Mouse (Mus musculus): ENCODE results near the gene Ankrd55. TPM values are rescaled to one million over a fixed set of nuclear protein-coding genes. Genes with fewer than 3 reads are reported as not detected.
A peak's percentile ranks its signal among the peaks of the same experiment; 100 is the strongest.
"Not testable (repeated sequence)": the region's sequence is repeated elsewhere in the genome, so short reads cannot be mapped to it uniquely, and the experiment has no call there.

The Ankrd55 gene
- total and polyA plus RNA-seq, 2 experiments from 2014 or later: 5.7 to 15.6 TPM

DNA sequence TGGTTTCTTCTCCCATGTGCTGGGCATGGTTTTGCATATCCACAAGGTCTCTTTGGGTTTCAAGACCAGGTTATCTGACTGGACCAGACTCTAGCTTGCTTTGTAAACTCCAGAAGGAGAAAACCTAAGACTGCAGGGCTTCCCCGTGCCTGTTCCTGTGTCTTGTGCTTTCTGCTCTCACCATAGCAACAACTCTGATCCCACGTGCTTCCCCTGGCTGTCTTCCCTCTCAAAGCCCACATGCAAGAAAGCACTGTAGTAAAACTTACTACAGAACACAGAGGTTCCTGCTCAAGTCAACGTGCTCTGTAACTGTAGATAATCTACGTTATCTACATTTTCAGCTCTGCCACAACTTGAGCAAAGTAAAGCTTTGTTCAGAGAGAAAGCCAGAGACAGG, 4.2 kb downstream of the Ankrd55 start:
- 56% methylated on average over 4 of the region's 4 CpGs for WGBS
- Histone ChIP-seq H3K9ac (no peak overlapping the region), H3K4me2 (ENCODE audit: low read depth) (no peak overlapping the region), H3K27ac (ENCODE audit: low read depth, low read length) (no peak overlapping the region), H3K27me3 (ENCODE audit: insufficient read depth, low read length) (no peaks in the 10 kb centered on the region), H3K4me3 (ENCODE audit: low read depth, low read length) (no peak overlapping the region), H3K4me1 (ENCODE audit: insufficient read depth) (peaks cover 8% of the 10 kb centered on the region), H3K36me3 (ENCODE audit: insufficient read depth) (no peaks in the 10 kb centered on the region), H3K9me3 (ENCODE audit: low read length) (no peaks in the 10 kb centered on the region)
- TF ChIP-seq CTCF (IDR thresholded peaks at IDR 0.05; ENCODE audit: low read depth): no peak
- ATAC-seq (peak; percentile 30; the same call in 1 of the 2 replicates), DNase-seq (peak; percentile 58)

DNA sequence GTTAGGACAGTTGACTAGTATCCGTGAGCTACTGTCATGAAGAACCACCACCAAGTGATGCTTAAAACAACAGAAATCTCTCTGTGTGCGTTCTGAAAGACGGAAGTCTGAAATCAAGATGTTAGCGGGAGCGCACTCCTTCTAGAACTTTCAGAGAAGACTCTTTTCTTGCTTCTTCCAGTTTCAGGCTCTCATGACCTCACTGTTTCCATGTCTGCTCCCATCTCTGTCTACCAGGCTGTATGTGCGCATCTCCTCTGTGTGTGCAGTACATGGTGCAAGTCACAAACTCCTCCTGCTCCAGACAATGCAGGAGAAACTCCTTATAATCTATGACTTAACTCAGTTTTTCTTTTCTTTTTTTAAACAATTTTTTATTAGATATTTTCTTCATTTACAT, 4.8 kb downstream of the Ankrd55 start:
- H3K4me3 ChIP-seq (ENCODE audit: low read depth, low read length): no peak overlapping the region
- no peak overlapping the region for H3K9ac ChIP-seq
- no peaks in the 10 kb centered on the region for H3K36me3 ChIP-seq (ENCODE audit: insufficient read depth)
- DNase-seq (no peak), ATAC-seq (no peak)
- no peaks in the 10 kb centered on the region for H3K9me3 ChIP-seq (ENCODE audit: low read length)
- WGBS: 97% methylated on average over 6 of the region's 6 CpGs
- no peak for TF ChIP-seq CTCF (IDR thresholded peaks at IDR 0.05; ENCODE audit: low read depth)
- H3K4me2 ChIP-seq (ENCODE audit: low read depth): no peak overlapping the region
- no peak overlapping the region for H3K27ac ChIP-seq (ENCODE audit: low read depth, low read length)
- H3K27me3 ChIP-seq (ENCODE audit: insufficient read depth, low read length): no peaks in the 10 kb centered on the region
- H3K4me1 ChIP-seq (ENCODE audit: insufficient read depth): peaks cover 2% of the 10 kb centered on the region; the same call in 1 of the 2 replicates

DNA sequence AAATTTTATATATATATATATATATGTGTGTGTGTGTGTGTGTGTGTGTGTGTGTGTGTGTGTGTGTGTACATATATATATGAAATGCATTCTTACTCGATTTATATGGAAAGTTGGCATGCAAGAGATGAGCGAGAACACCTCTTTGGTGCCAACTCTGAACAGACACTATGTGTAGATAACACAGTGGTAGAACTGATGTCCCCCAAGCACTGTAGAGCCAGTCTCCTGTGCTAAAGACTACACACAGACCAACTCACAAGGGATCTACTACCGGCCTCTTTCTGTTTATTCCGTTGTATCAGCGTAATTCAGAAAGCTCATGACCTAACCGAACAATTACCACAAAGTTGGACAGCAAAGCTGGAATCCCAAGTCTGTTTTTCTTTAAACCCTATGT, 6.2 kb downstream of the Ankrd55 start:
- Histone ChIP-seq H3K4me2 (ENCODE audit: low read depth) (no peak overlapping the region), H3K4me3 (ENCODE audit: low read depth, low read length) (no peak overlapping the region), H3K27me3 (ENCODE audit: insufficient read depth, low read length) (no peaks in the 10 kb centered on the region), H3K27ac (ENCODE audit: low read depth, low read length) (no peak overlapping the region), H3K9me3 (ENCODE audit: low read length) (no peaks in the 10 kb centered on the region), H3K36me3 (ENCODE audit: insufficient read depth) (no peaks in the 10 kb centered on the region), H3K9ac (no peak overlapping the region), H3K4me1 (ENCODE audit: insufficient read depth) (no peaks in the 10 kb centered on the region; the same call in 1 of the 2 replicates)
- ATAC-seq: no peak
- no peak for TF ChIP-seq CTCF (IDR thresholded peaks at IDR 0.05; ENCODE audit: low read depth)
- 94% methylated on average over 6 of the region's 6 CpGs for WGBS
- DNase-seq: no peak

DNA sequence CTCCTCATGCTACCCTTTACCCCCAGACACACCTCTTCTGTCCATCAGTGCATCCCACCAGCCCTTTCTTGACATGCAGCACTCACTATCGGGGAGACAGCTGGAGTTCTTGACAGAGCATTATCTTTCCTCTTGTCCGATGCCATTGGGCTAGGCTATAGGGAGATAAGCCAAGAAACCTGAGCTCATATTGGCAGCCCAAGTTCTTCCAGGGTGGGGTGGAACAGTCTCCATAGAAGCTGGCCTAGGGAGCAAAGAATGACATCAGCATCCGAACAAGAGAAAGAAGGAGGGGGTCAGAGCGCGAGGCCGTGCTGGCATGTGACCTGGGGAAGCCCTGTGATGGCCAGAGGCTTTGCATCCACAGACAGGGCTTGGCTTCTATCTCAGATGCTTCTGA, 9.5 kb downstream of the Ankrd55 start:
- 87% methylated on average over 6 of the region's 6 CpGs for WGBS
- H3K9me3 ChIP-seq (ENCODE audit: low read length): no peaks in the 10 kb centered on the region

DNA sequence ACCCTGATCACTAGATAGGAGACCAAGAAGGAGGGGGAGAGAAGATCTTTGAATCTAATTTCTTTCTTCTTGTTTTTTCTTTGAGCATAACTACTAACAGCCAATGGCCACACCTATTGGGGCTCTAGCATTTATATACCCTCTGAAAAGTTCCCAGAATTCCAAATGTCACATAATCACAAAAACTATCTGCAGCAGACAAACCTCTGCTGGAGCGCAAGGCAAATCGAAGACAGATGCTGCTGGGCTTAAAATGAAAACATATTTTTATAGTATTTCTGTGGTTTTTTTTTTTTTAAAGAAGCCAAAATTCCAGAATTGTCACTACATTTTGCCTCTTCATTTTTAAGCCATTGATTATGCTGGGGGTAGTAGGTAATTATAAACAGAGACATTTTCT, 15.2 kb downstream of the Ankrd55 start:
- no peak overlapping the region for H3K4me3 ChIP-seq (ENCODE audit: low read depth, low read length)
- no peak for TF ChIP-seq CTCF (IDR thresholded peaks at IDR 0.05; ENCODE audit: low read depth)
- ATAC-seq (no peak), DNase-seq (no peak)
- H3K4me1 ChIP-seq (ENCODE audit: insufficient read depth): no peaks in the 10 kb centered on the region
- H3K36me3 ChIP-seq (ENCODE audit: insufficient read depth): no peaks in the 10 kb centered on the region
- 96% methylated on average over 2 of the region's 2 CpGs for WGBS
- H3K27ac ChIP-seq (ENCODE audit: low read depth, low read length): no peak overlapping the region
- no peaks in the 10 kb centered on the region for H3K9me3 ChIP-seq (ENCODE audit: low read length)
- H3K4me2 ChIP-seq (ENCODE audit: low read depth): no peak overlapping the region
- no peaks in the 10 kb centered on the region for H3K27me3 ChIP-seq (ENCODE audit: insufficient read depth, low read length)
- no peak overlapping the region for H3K9ac ChIP-seq

More for the DNA sequence above, 9.5 kb downstream of the Ankrd55 start:
- H3K4me2 ChIP-seq (ENCODE audit: low read depth): no peak overlapping the region
- ATAC-seq: no peak
- no peak for TF ChIP-seq CTCF (IDR thresholded peaks at IDR 0.05; ENCODE audit: low read depth)
- no peaks in the 10 kb centered on the region for H3K36me3 ChIP-seq (ENCODE audit: insufficient read depth)
- no peak overlapping the region for H3K9ac ChIP-seq
- H3K4me1 ChIP-seq (ENCODE audit: insufficient read depth): no peaks in the 10 kb centered on the region
- no peak overlapping the region for H3K27ac ChIP-seq (ENCODE audit: low read depth, low read length)
- no peaks in the 10 kb centered on the region for H3K27me3 ChIP-seq (ENCODE audit: insufficient read depth, low read length)
- DNase-seq: no peak
- no peak overlapping the region for H3K4me3 ChIP-seq (ENCODE audit: low read depth, low read length)

DNA sequence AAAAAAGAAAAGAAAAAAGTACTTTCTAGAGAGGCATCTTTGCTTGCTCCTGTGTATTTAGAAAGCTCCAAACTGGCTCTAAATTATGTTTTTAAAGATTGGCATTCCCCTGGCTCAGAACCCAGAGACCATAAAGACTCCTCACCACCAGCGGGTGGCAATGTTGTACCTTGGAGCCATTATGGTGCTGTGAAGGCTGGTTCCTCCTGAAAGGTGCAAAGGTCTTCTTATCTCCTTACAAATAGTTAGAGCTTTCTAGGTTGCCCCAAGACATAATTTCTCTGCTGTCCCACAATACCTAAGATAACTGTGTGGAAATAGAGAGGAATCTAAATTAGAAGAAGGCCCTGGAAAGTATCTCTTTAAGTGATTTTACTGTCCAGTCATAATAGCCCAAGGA, 20.4 kb downstream of the Ankrd55 start:
- Histone ChIP-seq H3K4me1 (ENCODE audit: insufficient read depth) (no peaks in the 10 kb centered on the region), H3K4me3 (ENCODE audit: low read depth, low read length) (no peak overlapping the region), H3K27me3 (ENCODE audit: insufficient read depth, low read length) (no peaks in the 10 kb centered on the region), H3K9ac (no peak overlapping the region), H3K9me3 (ENCODE audit: low read length) (no peaks in the 10 kb centered on the region), H3K27ac (ENCODE audit: low read depth, low read length) (no peak overlapping the region), H3K4me2 (ENCODE audit: low read depth) (no peak overlapping the region), H3K36me3 (ENCODE audit: insufficient read depth) (no peaks in the 10 kb centered on the region)
- WGBS: 17% methylated on average over 1 of the region's 1 CpGs
- TF ChIP-seq CTCF (IDR thresholded peaks at IDR 0.05; ENCODE audit: low read depth): peak; percentile 66
- no peak for ATAC-seq
- DNase-seq: peak; percentile 39

DNA sequence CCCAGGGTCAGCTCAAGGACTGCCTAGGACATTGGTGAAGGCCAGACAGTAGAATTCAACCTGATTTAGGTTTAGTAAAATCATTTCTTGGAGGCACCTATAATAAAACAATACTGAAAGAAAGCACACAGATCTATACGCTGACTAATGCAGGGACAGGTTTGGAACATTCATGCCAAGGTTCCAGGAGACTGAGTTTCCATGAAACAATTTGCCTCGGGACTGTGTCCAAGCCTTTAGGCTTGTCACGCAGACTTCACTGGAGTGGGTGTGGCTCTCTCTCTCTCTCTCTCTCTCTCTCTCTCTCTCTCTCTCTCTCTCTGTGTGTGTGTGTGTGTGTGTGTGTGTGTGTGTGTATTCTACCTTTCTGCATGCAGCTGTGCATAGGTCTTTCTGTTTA, 23.4 kb downstream of the Ankrd55 start:
- not testable (repeated sequence) for H3K36me3 ChIP-seq (ENCODE audit: insufficient read depth); ATAC-seq; DNase-seq; H3K9me3 ChIP-seq (ENCODE audit: low read length); H3K27ac ChIP-seq (ENCODE audit: low read depth, low read length); H3K27me3 ChIP-seq (ENCODE audit: insufficient read depth, low read length); H3K9ac ChIP-seq; H3K4me1 ChIP-seq (ENCODE audit: insufficient read depth); H3K4me2 ChIP-seq (ENCODE audit: low read depth); H3K4me3 ChIP-seq (ENCODE audit: low read depth, low read length)
- WGBS: 54% methylated on average over 3 of the region's 3 CpGs

DNA sequence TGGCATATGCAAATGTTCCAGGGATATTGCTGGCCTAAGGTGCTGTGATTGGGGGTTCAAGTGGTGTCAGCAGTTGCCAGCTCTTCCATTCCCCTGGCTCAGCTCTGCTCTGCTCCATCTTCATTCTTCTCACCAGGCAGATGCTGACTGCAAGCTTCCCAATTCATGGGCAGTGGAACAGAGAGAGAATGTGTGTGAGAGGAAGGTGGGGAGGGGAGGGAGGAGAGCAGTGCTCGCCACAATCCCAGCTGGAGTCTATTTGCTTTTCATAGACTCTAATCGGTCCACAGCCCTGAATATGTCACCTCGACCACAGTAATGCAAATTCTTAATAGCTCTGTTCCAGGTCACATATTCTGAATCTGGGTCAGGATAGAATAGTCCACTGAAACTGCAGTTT, 27.2 kb downstream of the Ankrd55 start:
- ATAC-seq (peak; percentile 58), DNase-seq (no peak)
- 9% methylated on average over 3 of the region's 3 CpGs for WGBS
- Histone ChIP-seq H3K27ac (ENCODE audit: low read depth, low read length) (no peak overlapping the region), H3K9ac (no peak overlapping the region), H3K27me3 (ENCODE audit: insufficient read depth, low read length) (no peaks in the 10 kb centered on the region), H3K9me3 (ENCODE audit: low read length) (no peaks in the 10 kb centered on the region), H3K4me2 (ENCODE audit: low read depth) (no peak overlapping the region), H3K4me1 (ENCODE audit: insufficient read depth) (no peaks in the 10 kb centered on the region), H3K4me3 (ENCODE audit: low read depth, low read length) (no peak overlapping the region), H3K36me3 (ENCODE audit: insufficient read depth) (no peaks in the 10 kb centered on the region)
- TF ChIP-seq CTCF (IDR thresholded peaks at IDR 0.05; ENCODE audit: low read depth): no peak
